Mouse (Mus musculus) ES-Bruce4 (cell line): ENCODE results near the gene Sla2.

Experiments
- CTCF ChIP-seq: IDR thresholded peaks from one replicate; pipeline ENCODE4 v1.8.1; 2011; ENCODE audit warnings: low read depth, low read length
- POLR2A ChIP-seq: IDR thresholded peaks from one replicate; pipeline ENCODE4 v1.8.1; 2011; ENCODE audit warnings: low read length; ENCODE audit not compliant: insufficient read depth

DNA sequence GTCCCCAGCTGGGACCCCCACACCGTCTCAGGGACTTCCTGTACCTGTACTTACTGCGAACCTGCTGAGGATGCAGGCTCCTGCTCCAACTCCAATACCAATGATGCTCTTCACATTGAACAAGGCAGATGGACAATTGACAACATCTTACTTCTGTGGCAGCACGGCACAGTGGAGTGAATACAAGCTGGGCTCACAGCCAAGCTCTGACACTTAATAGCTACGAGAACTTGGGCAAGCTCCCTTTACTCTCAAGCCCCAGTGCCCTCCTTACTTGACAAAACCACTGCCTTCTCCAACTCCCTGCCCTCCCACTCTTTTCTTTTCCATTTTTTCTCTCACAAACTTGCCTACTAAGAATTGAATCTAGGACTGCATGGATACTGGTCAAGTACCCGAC lies 26.2 kb upstream of the Sla2 start:
- TF ChIP-seq CTCF (no peak), POLR2A (no peak)
